Mouse (Mus musculus) lung, adult 18-20 months (tissue): ENCODE measurements around the gene Lipn.

Experiments used
- DNase-seq, 2 experiments: peaks; one replicate each; pipeline ENCODE4 v3.0.0; 2022; ENCODE audit warnings: mixed read lengths in 2 of 2

Gene Lipn

DNA sequence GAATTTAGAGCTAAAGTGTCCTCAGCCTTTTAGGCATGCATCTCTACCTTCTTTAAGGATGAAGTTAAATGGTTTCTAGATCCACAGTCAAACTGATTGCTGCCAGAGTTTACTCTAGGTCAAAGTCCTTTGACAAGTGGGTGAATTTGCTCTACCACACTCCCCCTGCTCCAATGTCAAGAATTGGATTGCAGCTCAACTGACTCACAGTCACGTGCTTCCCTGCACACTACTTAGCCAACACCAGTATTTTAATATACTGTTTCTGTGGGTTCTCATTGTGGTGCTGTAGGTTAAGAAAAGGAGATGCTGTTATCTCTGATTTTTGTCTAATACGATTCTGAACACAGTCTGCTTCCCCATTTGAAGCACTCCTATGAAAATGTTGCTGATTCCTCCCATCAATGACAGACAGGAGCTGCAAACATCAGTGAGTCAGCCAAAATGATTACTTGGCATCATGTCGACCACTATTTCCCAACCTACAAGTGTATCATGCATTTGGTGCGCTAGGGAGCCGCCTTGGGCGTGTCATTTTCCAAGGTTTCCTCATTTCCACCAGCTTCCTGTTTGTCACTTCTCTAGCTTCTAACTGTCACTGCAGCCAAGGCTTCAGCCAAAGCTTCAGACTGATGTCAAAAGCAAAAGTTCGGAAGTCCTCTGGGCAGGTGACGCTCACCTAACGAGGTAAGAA lies at the start of gene Lipn:
TSS of gene Lipn (plus strand) at position 580 of the 694 bp plus-strand sequence.
- DNase-seq: peak in 1 of 2 experiments; percentile 6

DNA sequence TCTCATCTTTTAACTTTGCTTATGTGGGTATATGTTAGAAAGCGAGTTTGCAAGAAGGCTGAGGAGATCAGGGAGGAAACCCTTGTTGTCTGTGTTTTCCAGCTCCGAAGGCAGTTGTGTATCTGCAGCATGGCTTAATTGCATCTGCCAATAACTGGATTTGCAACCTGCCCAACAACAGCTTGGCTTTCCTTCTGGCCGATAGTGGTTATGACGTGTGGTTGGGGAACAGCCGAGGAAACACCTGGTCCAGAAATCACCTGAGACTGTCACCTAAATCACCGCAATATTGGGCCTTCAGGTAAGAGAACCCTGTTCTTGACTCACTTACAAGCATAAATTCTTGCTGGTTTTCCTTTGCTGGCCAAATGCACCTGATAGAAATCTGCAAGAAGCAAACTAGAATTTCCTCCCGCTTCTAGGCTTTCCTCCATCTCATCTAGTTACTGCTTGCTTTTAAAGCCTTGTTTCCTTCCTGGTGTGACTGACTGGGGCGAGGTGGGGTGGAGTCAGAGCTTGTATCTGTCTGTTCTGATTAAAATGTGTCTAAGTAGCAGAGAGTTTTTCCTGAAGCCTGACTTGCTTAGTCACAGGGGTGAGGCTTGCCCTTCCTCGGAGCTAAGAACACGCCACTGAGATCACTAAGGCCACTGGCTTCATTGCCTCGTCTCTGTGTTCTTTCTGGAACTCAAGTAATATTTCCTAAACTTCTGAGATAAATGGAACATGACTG lies 45.6 kb upstream of the Lipn start:
- no peak for DNase-seq

- no peak for DNase-seq
Measured at GRCm38 (mm10) chr19:34022759-34023158, 44.4 kb upstream of the Lipn start.

GRCm38 (mm10) chr19:34039731-34040130 lies 27.4 kb upstream of the Lipn start:
- DNase-seq: no peak

DNA sequence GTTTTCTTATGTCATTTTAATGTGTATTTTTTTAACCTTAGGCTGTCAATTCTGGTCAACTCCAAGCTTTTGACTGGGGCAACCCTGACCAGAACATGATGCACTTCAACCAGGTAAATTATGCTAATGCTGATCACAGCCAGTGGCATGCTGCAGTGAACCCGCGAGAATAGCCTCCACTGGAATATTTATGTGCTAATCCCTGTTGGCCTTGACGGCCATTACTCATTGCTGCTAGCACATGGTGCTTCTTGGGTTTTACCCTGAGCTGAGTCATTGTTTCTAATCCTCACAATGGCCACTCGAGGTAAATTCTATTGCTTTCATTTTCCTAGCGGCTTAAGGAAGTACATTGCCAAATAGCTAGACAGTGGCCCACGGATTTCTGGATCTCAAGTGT lies 24.1 kb upstream of the Lipn start:
- no peak for DNase-seq

DNA sequence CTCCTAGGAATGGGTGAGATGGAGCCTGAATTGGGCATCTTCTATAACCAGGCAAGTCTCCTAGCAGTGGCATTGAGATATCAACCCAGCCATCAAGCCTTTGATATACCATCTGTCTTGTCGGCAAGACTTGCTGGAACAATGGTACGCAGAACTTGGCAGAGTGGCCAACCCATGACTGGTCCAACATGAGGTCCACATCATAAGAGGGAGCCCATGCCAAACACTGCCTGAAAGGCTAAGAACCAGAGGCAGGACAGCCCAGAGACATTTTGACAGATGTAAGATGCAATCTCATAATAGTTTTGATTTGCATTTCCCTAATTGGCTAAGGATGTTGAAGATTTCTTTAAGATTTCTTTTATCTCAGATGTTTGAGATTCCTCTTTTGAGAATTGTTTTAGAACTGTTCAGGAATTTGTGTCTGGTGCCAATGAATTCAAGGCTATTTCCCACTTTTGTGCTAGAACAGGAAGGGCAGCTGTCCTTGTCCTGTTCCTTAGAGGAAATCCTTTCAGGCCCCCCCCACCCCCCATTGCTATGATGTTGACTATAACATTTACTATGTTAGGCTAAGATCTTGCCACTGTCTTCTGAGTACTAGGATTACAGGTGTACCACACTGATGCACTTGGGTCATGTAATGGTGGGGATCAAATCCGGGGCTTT lies 17.7 kb upstream of the Lipn start:
- DNase-seq: peak; percentile 15 to 35

DNA sequence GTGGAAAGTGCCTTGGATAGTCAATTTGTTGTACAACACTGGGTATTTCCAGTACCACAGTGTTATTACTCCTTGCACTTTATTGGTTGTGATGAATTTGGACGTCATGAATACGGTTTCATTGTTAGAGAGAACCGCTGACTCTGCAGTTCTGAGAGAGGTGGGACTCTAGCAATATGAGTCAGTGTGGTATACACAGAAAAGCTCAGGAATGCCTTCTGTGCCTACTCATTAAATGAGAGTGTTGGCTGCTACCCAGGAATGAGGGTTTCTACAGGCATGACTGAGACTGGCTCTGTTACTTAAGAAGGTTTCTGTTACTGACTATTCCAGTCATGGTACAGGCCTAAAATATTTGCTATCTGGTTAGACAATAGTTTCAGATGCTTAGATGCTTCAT lies 15.7 kb upstream of the Lipn start:
- no peak for DNase-seq

DNA sequence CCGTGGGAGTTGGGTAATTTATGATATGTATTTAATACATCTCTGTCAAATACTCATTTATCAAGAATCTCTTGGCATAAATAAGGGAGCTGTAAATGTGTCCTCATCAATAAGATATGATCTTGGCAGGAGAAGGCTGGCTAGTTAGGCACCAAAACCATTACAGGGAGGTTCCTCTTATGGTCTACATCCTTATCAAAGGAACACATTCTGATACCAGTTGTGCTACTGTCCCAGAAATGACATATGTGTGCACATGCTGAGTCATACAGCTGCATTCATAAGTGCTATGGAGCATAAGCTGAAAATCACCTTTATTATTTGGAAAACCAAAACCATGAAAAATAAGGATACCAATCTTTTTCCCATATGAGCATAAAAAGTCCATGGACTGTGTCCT lies 3.6 kb upstream of the Lipn start:
- no peak for DNase-seq

- DNase-seq: no peak
Measured at GRCm38 (mm10) chr19:34064059-34064458, 3.1 kb upstream of the Lipn start.

DNA sequence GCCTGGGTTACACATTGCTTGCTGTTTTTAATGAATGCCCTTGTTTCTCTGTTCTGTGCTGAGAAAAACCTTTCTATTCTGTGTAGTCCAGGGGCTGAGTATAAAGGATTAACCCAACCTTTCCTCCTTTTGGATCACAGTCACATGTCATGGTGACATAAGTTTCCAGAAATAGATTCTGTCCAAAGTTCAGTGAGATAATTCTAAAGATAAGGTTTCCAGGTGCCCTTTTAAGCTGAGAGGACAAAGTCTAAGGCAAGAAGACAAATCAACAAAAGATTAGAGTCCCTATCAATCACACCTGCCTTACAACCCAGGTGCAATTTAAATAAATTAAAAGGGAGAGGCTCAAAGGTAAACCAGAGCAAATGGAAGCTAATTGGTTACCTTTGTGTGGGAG lies 7.1 kb downstream of the Lipn start:
- DNase-seq: no peak

DNA sequence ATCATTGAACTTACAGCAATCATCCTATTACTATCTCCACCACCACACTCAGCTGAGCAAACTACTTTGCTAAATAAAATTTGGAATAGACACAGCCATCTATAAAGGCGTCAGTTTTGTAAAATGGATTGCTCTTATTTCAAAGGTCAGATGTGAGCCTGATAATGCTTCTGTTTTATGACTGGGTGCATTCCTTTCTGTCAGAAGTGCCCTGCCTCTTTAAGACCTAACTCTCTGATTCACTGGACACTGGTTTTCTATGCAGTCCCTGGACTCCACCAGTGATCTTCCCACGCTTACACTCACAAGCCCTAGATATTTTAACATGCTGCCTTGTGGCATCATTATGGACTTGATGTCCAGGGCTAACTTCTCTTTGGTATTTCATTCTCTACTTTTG lies 11.0 kb downstream of the Lipn start:
- no peak for DNase-seq

DNA sequence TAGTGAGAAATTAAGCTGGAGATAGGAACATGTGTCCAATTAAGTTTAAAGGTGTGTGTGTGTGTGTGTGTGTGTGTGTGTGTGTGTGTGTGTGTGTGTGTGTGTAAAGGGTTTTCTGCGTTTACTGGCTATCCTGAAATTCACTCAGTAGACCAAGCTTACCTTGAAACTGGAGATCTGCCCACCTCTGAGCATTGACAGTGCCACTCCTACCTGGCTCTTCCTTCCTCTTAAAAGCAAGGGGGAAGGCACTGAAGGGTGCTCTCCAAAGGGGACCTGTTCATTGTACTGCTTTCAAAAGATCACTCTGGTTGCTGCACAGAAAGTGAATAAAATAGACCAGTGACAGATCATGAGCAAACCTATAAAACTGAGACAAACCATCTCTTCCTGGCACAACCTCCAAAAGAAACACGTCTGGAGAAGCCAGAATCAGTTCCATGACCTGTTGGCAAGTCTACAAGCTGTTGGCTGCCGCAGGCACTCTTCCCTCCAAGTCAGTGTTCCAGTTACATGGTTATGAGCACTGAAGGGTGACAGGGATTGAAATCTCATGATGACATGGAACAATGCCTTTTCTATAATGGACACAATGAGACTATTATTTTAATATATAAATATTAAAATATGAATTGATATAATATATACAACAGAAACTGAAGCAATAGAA lies 22.0 kb downstream of the Lipn start:
- DNase-seq: no peak

DNA sequence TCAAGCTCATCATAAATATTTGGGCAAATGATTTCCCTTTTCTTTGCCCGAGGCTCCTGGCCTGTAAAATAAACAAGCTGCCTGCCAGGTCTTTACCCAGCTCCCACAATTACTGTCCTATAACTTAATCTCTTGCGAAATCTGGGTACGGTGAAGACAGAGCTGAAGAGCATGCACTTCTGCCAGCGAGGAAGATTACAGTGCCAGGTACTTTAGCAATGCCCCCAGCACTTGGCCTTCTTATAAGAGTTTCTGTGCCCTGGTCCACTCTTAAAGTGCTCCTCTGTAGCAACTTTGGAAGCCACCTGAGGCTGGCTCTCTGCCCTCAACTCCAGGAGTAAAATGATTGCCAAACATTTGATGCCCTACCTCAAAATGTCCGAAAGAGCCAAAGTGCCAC lies 28.2 kb downstream of the Lipn start:
- DNase-seq: peak; percentile 13 to 18

DNA sequence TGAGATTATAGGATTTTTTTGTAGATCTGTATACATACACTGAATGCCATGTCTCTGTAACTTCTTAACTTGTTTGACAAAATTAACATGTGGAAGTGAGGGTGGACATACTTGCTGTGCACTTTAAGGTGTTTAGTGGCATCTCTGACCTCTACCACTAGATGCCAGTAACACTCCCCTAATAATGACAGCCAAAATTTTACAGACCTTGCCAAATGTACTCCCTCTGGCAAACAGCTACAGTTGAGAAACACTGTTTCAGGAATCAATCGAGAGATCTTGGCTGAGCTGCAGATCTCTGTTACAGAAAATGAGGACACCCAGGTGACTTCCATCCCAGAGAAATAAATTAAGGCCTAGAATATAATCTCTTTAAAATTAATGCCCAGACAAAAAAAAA lies 29.1 kb downstream of the Lipn start:
- DNase-seq: no peak

DNA sequence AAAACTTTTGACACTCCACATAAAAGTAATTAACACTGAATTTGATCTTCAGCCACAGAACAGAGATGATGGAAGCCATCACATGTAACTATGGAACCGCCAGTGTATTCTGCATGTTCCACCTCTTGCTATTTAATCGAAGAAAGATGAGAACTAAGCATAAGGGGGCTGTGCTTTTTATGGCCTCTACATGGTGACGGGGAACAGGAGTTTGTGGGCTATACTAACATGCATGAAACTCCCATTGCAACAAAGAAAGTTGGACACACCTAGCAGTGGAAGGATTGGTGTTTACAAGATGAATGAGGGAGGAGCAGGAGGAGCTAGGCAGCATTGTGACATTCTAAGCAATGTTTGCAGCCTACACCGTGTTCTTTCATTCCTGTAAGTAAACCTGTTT lies 33.5 kb downstream of the Lipn start, which contains the start of gene Lipm:
TSS of gene Lipm (plus strand) at position 301 of the 400 bp plus-strand sequence.
- no peak for DNase-seq

DNA sequence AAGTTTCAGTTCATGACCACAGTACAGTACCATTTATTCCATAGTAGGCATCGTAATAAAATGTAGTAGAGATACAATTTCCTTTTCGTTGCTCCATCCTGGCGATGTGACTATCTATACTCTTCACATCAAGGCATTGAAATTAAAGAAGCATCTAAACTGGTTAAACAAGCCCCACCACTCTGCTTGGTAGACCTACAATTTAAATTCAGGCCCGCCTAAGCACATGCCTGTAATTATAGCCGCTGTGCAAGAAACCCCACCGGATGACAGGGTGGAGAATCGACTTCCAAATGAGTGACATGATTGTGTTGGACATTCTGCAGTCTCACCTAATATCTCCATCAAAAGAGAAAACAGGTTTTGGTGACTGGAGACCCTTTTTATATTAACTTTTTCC lies 34.7 kb downstream of the Lipn start:
- no peak for DNase-seq

- DNase-seq: no peak
Measured at GRCm38 (mm10) chr19:34104841-34105240, 37.7 kb downstream of the Lipn start.

DNA sequence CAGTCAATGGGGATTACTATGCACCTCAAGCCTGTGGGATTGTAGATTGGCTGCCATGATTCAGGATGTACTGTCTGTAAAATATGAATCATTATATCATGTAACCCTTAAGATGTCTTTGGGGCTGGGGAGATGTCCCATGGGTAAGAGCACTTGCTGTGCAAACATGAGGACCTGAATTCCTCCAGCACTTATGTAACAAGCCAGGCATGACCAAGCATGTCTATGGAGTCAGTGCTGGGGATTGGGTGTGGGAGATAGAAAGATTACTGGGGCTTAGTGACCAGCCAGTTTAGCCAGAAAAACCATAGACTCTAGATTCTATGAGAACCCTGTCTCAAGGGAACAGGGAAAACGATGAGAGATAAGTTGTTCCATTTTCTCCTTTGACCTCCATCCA lies 51.9 kb downstream of the Lipn start:
- no peak for DNase-seq

DNA sequence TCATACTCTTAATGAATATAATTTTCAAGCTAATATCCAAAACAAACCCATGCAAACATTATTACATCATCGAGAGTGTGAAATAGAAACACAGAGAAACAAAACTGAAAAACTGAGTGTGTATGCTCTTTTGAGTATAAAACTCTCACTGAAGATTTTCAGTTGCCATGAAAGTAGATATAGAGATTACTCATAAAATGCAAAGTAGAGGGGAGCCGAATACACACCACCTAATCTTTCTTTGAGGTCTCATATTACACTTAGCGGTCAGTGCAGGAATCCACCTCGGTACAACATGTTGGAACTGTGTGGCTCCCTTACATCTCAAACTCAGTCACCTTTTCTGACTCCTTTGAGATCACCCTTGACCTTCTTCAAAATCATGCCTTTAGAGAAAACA lies 52.5 kb downstream of the Lipn start:
- no peak for DNase-seq

- no peak for DNase-seq
Measured at GRCm38 (mm10) chr19:34120107-34120731, 53.1 kb downstream of the Lipn start.
